ENCODE assay signal across 36 mouse cellular contexts in the genomic region with DNA sequence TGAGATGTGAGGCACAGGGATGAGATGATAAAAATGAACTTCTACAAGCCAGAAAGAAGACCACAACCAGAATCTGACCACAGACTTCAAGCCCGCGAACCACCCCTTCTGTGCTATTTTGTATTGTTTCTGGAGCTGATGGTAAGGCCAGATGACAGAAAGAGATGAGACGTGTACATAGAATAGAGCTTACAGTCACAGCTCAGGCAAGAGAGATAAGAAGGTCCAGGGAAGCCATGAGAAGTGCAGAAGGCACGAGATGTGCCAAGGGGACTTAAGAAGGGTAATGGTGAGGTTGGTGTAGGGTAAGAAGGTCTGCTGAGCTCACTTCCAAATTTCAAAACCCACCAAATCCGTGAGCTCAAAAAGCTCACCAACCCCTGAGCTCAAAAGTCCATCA. TPM values are rescaled to one million over a fixed set of nuclear protein-coding genes. Genes with fewer than 3 reads are reported as not detected.
"Had no signal": no experiment of that assay in that cellular context is flagged by ENCODE, and none has a peak within 500 bp of the region (broad histone marks: within the 10 kb centered on the region; RNA-seq: fewer than 3 reads in every experiment).

No protein-coding gene starts in this region.

- H3K9me3 ChIP-seq: limb, embryonic 10.5 days; limb, embryonic 15.5 days; liver, embryonic 15.5 days; lung, embryonic 15.5 days; midbrain, embryonic 15.5 days had no signal

- DNase-seq: left cerebral cortex, postnatal 4 days; liver; liver, embryonic 13.5 days; liver, postnatal 0 days; lung, adult 18-20 months; lung, adult 2 months; lung, embryonic 14.5 days; lung, postnatal 10 days; lung, postnatal 14 days; lung, postnatal 36 days; lung, postnatal 4 days; midbrain, embryonic 14.5 days had no signal

- H3K4me2 ChIP-seq: limb, embryonic 12.5 days; limb, embryonic 13.5 days; limb, embryonic 15.5 days; liver, embryonic 11.5 days; liver, embryonic 12.5 days; liver, embryonic 13.5 days; liver, embryonic 15.5 days; lung, embryonic 14.5 days; lung, embryonic 15.5 days; midbrain, embryonic 11.5 days; midbrain, embryonic 12.5 days; midbrain, embryonic 13.5 days; midbrain, embryonic 15.5 days had no signal

- H3K27me3 ChIP-seq: limb, embryonic 12.5 days; limb, embryonic 13.5 days; limb, embryonic 15.5 days; liver, embryonic 12.5 days; liver, embryonic 13.5 days; liver, embryonic 15.5 days; lung, embryonic 15.5 days; midbrain, embryonic 12.5 days; midbrain, embryonic 13.5 days; midbrain, embryonic 15.5 days had no signal

- ATAC-seq: liver, embryonic 12.5 days; liver, postnatal 0 days; lung, postnatal 0 days; midbrain, embryonic 13.5 days; midbrain, embryonic 15.5 days; midbrain, embryonic 16.5 days had no signal

- H3K4me1 ChIP-seq: limb, embryonic 10.5 days; limb, embryonic 12.5 days; limb, embryonic 13.5 days; limb, embryonic 15.5 days; liver, embryonic 12.5 days; liver, embryonic 13.5 days; liver, embryonic 15.5 days; lung, embryonic 15.5 days; midbrain, embryonic 10.5 days; midbrain, embryonic 12.5 days; midbrain, embryonic 13.5 days; midbrain, embryonic 15.5 days had no signal

- H3K4me3 ChIP-seq: limb, embryonic 10.5 days; limb, embryonic 12.5 days; limb, embryonic 13.5 days; limb, embryonic 15.5 days; liver, embryonic 12.5 days; liver, embryonic 13.5 days; liver, embryonic 15.5 days; lung, embryonic 15.5 days; megakaryocyte, embryonic 14.5 days; midbrain, embryonic 10.5 days; midbrain, embryonic 12.5 days; midbrain, embryonic 13.5 days; midbrain, embryonic 15.5 days; myocyte had no signal

- H3K9ac ChIP-seq: limb, embryonic 12.5 days; limb, embryonic 13.5 days; limb, embryonic 15.5 days; liver, embryonic 12.5 days; liver, embryonic 13.5 days; liver, embryonic 14.5 days; liver, embryonic 15.5 days; liver, postnatal 0 days; lung, embryonic 14.5 days; lung, embryonic 15.5 days; midbrain, embryonic 12.5 days; midbrain, embryonic 13.5 days; midbrain, embryonic 15.5 days had no signal

- H3K36me3 ChIP-seq: limb, embryonic 10.5 days; limb, embryonic 12.5 days; limb, embryonic 13.5 days; limb, embryonic 15.5 days; liver, embryonic 12.5 days; liver, embryonic 13.5 days; liver, embryonic 15.5 days; lung, embryonic 15.5 days; midbrain, embryonic 10.5 days; midbrain, embryonic 12.5 days; midbrain, embryonic 13.5 days; midbrain, embryonic 15.5 days had no signal

- H3K27ac ChIP-seq: limb, embryonic 10.5 days; limb, embryonic 12.5 days; limb, embryonic 13.5 days; limb, embryonic 15.5 days; liver, embryonic 12.5 days; liver, embryonic 13.5 days; liver, embryonic 14.5 days; liver, embryonic 15.5 days; lung, embryonic 15.5 days; macrophage; midbrain, embryonic 10.5 days; midbrain, embryonic 12.5 days; midbrain, embryonic 13.5 days; midbrain, embryonic 15.5 days had no signal

RNA-seq across cellular contexts. Expression of a gene that starts 36.6 kb away (rescaled TPM):
- total RNA-seq: liver, adult 2 months; megakaryocyte progenitor cell, adult 5-6 weeks; megakaryocyte, adult 5-6 weeks; monocyte, adult 5-6 weeks had no signal
- polyA plus RNA-seq: limb, embryonic 11.5 days; limb, embryonic 12.5 days; liver, adult 2 months; liver, embryonic 13.5 days; liver, embryonic 14.5 days; liver, postnatal 0 days; macrophage had no signal
